Mouse (Mus musculus) embryonic fibroblast, embryonic 13.5 days (primary cell): ENCODE data around the gene Mlx.

Experiments
- CTCF ChIP-seq: IDR thresholded peaks from 2 replicates; pipeline ENCODE4 v1.5.1; 2011; ENCODE audit warnings: mild to moderate bottlenecking, control low read depth, low read length, moderate library complexity, borderline replicate concordance; ENCODE audit not compliant: insufficient read depth
- POLR2A ChIP-seq: IDR thresholded peaks from 2 replicates; pipeline ENCODE4 v1.6.1; 2011; ENCODE audit warnings: low read depth, mild to moderate bottlenecking, control low read depth, low read length, moderate library complexity

GRCm38 (mm10) chr11:101056885-101057284, 30.2 kb upstream of the Mlx start:
- TF ChIP-seq POLR2A (no peak), CTCF (no peak)
